ENCODE assay signal across 15 mouse cellular contexts in genomic region chr8:121224709-121225108, GRCm38 (mm10).
"Had no signal": no experiment of that assay in that cellular context is flagged by ENCODE, and none has a peak within 500 bp of the region (broad histone marks: within the 10 kb centered on the region; RNA-seq: fewer than 3 reads in every experiment).

No protein-coding gene starts in this region.

- H3K27ac ChIP-seq: kidney, postnatal 0 days; limb, embryonic 15.5 days; liver, embryonic 12.5 days; midbrain, embryonic 12.5 days had no signal

- H3K36me3 ChIP-seq: limb, embryonic 15.5 days; liver, embryonic 12.5 days; midbrain, embryonic 12.5 days had no signal

- H3K4me3 ChIP-seq: limb, embryonic 15.5 days; liver, embryonic 12.5 days; megakaryocyte, embryonic 14.5 days; midbrain, embryonic 12.5 days had no signal

- H3K4me1 ChIP-seq: liver, embryonic 12.5 days had no signal

- DNase-seq: kidney, adult 9 months; kidney, postnatal 36 days; layer of hippocampus, adult 9-11 months; lung, embryonic 14.5 days; lung, postnatal 10 days; lung, postnatal 4 days; spleen, adult 18-20 months; thymus, adult 2 months; thymus, postnatal 25 days had no signal

- H3K9ac ChIP-seq: limb, embryonic 15.5 days; liver, embryonic 12.5 days; lung, embryonic 14.5 days; midbrain, embryonic 12.5 days had no signal

- ATAC-seq: liver, embryonic 12.5 days; midbrain, embryonic 16.5 days had no signal

- H3K9me3 ChIP-seq: limb, embryonic 15.5 days; liver, embryonic 12.5 days; megakaryocyte, embryonic 14.5 days; midbrain, embryonic 12.5 days had no signal
